Mouse (Mus musculus) heart, adult 2 months (tissue): ENCODE results near the gene Ptch2. TPM values are rescaled to one million over a fixed set of nuclear protein-coding genes. Genes with fewer than 3 reads are reported as not detected.

ENCODE experiments used
- DNase-seq, 2 experiments: peaks; one replicate each; pipeline ENCODE4 v3.0.0; 2021
- H3K27ac ChIP-seq: fragments of 200-600 bp; 2 replicates; pipeline ENCODE4 v1.8.1; 2022
- H3K27me3 ChIP-seq: fragments of 200-500 bp; 2 replicates; pipeline ENCODE4 v1.6.1; 2012; ENCODE audit warnings: mild to moderate bottlenecking, low read length, inconsistent platforms, mixed read lengths; ENCODE audit not compliant: control insufficient read depth, insufficient read depth
- H3K36me3 ChIP-seq: fragments of 200-500 bp; 2 replicates; pipeline ENCODE4 v1.6.1; 2012; ENCODE audit warnings: low read length, inconsistent platforms; ENCODE audit not compliant: control insufficient read depth, insufficient read depth
- H3K4me1 ChIP-seq: fragments of 200-500 bp; 2 replicates; pipeline ENCODE4 v1.6.1; 2011; ENCODE audit warnings: low read length; ENCODE audit not compliant: control insufficient read depth, insufficient read depth
- H3K4me3 ChIP-seq: fragments of 200-600 bp; 2 replicates; pipeline ENCODE4 v1.8.1; 2022
- H3K79me2 ChIP-seq: fragments of 200-500 bp; replicated peaks from 2 replicates; pipeline ENCODE4 v1.6.1; 2012; ENCODE audit warnings: mild to moderate bottlenecking, inconsistent platforms, low read length, moderate library complexity, mixed read lengths; ENCODE audit not compliant: control insufficient read depth, insufficient read depth
- H3K9ac ChIP-seq: fragments of 200-500 bp; 2 replicates; pipeline ENCODE4 v1.6.1; 2012; ENCODE audit warnings: low read depth, mild to moderate bottlenecking, control low read depth, inconsistent platforms, low read length, mixed read lengths
- CTCF ChIP-seq: fragments of 200-600 bp; IDR thresholded peaks from 2 replicates; pipeline ENCODE4 v1.8.1; 2022; ENCODE audit warnings: antibody characterized with exemption, mild to moderate bottlenecking, moderate library complexity
- EP300 ChIP-seq: fragments of 200-500 bp; IDR thresholded peaks from 2 replicates; pipeline ENCODE4 v1.6.1; 2011; ENCODE audit warnings: low read depth, low read length, control low read depth; ENCODE audit not compliant: insufficient read depth
- POLR2A ChIP-seq: fragments of 200-500 bp; IDR thresholded peaks from 2 replicates; pipeline ENCODE4 v1.6.1; 2011; ENCODE audit warnings: mild to moderate bottlenecking, low read depth, low read length, control low read depth; ENCODE audit not compliant: insufficient read depth
- WGBS: fragments of 180-500 bp; shearing (Covaris S2); methylation state at CpG from one replicate; pipeline ENCODE4 v1.1.7; 2018; 5-methylcytosine and 5-hydroxymethylcytosine counted together
- intact Hi-C: fragments of 180-260 bp; cut with DNase I; formaldehyde crosslinking; loops from one replicate; pipeline ENCODE4 v1.15.1; 2025
- polyA plus RNA-seq: library from polyadenylated mRNA; depleted of rRNA; stranded (reverse); fragments of >200 nt; gene quantifications from 2 replicates; pipeline ENCODE4 v1.2.3, GENCODE M21; 2012
- total RNA-seq, 2 experiments: library from RNA; stranded (reverse); gene quantifications; 2 replicates each; pipeline ENCODE4 v1.2.3; 2021

Ptch2 gene
- total and polyA plus RNA-seq, 3 experiments: 0.70 to 2.4 (median 0.86) TPM

DNA sequence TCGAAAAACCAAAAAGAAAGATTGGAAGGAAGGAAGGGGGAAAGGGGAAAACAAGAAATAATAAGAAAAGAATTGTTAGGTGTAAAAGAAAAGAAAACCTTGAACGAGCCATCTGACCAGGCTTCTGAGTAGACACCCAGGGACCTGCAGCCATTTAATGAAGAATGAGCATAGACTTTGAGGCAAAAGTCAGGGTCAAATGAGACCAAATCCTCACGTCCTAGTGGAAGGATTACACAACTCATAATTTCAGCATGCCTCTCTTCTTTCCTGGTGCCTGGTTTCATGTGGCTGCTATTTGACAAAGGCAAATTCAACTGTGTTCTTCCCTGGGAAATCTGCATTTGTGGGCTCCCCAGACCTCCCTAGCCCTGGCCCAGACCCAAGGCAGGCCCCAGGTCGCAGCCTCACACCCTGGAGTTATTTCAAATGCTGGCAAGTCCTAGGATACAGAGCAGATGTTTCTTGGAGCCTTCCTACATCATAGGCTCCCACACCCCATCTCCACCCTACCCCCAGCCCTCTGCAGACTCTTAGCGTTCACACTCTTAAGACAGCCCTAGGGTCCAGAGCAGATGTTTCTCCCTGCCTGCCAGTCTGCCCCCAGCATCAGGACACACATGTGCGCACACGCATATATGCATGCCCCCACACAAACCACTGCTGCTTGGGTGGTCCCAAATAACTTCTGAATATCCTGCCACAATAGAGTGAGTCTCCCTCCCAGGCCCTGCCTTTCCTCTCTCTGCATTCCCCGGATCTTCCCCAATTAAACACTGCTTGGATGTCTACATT, 2.3 kb downstream of the Ptch2 start:
- Histone ChIP-seq H3K27me3 (0 out of 2 replicates have a peak, but pooled peaks cover 2% of the 10 kb centered on the region), H3K4me3 (no peak overlapping the region), H3K27ac (no peak overlapping the region; the same call in 1 of the 2 replicates), H3K4me1 (peaks cover 6% of the 10 kb centered on the region), H3K9ac (no peak overlapping the region), H3K79me2 (no peaks in the 10 kb centered on the region), H3K36me3 (no peaks in the 10 kb centered on the region)
- TF ChIP-seq CTCF (no peak), EP300 (no peak), POLR2A (no peak)
- intact Hi-C loops: loop anchor here (5.0 kb wide), 1 partner anchor 39 kb away; no protein-coding TSS in a partner anchor
- WGBS: 66% methylated on average over 8 of the region's 8 CpGs
- peak in 1 of 2 experiments; percentile 8 for DNase-seq

DNA sequence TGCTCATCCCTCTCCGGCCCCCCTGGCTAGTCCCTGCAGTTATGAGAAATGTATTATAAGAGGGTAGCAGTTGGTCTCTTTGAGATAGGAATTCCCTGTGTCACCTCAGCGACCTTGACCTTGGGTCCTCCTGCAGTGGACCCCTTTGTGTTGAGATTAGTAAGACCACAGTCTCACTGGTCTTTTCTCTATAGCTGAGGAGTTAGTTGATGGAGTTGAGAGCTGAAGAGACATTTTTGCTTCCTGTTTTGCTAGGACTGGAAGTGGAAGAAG, 2.8 kb downstream of the Ptch2 start:
- Histone ChIP-seq H3K36me3 (no peaks in the 10 kb centered on the region), H3K27me3 (0 out of 2 replicates have a peak, but pooled peaks cover 2% of the 10 kb centered on the region), H3K79me2 (no peaks in the 10 kb centered on the region), H3K27ac (no peak overlapping the region), H3K4me3 (no peak overlapping the region), H3K4me1 (peaks cover 6% of the 10 kb centered on the region), H3K9ac (no peak overlapping the region)
- 79% methylated on average over 2 of the region's 2 CpGs for WGBS
- intact Hi-C loops: loop anchor here (5.0 kb wide), 1 partner anchor 39 kb away; no protein-coding TSS in a partner anchor
- no peak for TF ChIP-seq EP300
- TF ChIP-seq CTCF: no peak
- TF ChIP-seq POLR2A: no peak
- DNase-seq: no peak

DNA sequence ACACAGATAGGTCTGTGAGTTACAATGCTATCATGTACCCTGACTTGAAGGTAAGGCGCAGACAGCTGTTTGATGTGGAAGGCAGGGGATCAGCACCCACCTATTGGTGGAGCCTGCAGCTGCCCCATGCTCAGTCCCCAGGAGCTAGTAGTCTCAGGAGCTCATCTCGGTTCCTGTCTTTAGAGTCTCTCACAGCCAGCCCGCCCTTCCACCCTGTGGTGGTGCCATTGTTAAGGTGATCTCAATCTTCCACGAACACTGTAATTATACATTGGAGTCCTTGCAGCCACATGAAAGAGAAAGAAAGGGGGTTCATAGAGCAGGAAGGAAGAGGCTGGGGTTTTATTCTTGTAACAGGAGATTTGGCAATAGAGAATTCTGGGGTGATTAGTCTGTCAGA, 4.2 kb downstream of the Ptch2 start:
- no peak overlapping the region for H3K4me3 ChIP-seq
- H3K27ac ChIP-seq: no peak overlapping the region
- no peaks in the 10 kb centered on the region for H3K36me3 ChIP-seq
- no peak for DNase-seq
- peaks cover 6% of the 10 kb centered on the region for H3K4me1 ChIP-seq
- intact Hi-C loops: loop anchor here (2.0 kb wide), 1 partner anchor 21 kb away; no protein-coding TSS in a partner anchor
- TF ChIP-seq CTCF: no peak
- no peak for TF ChIP-seq EP300
- TF ChIP-seq POLR2A: no peak
- H3K9ac ChIP-seq: no peak overlapping the region
- 75% methylated on average over 4 of the region's 4 CpGs for WGBS
- H3K79me2 ChIP-seq: no peaks in the 10 kb centered on the region
- 0 out of 2 replicates have a peak, but pooled peaks cover 2% of the 10 kb centered on the region for H3K27me3 ChIP-seq

- Histone ChIP-seq H3K27me3 (0 out of 2 replicates have a peak, but pooled peaks cover under 1% of the 10 kb centered on the region), H3K79me2 (no peaks in the 10 kb centered on the region), H3K9ac (no peak overlapping the region), H3K27ac (peak overlapping the region; percentile 6; the same call in 1 of the 2 replicates), H3K4me1 (peaks cover 6% of the 10 kb centered on the region), H3K4me3 (no peak overlapping the region), H3K36me3 (no peaks in the 10 kb centered on the region)
- peak; percentile 41 to 52 for DNase-seq
- TF ChIP-seq CTCF (peak; percentile 66), EP300 (peak; percentile 66; the same call in 1 of the 2 replicates), POLR2A (peak; percentile 59)
- 39% methylated on average over 7 of the region's 7 CpGs for WGBS
- intact Hi-C loops: loop anchor here (2.0 kb wide), 1 partner anchor 20 kb away; no protein-coding TSS in a partner anchor
Measured at GRCm38 (mm10) chr4:117101218-117101617, 5.3 kb downstream of the Ptch2 start.

GRCm38 (mm10) chr4:117104672-117105071, 8.8 kb downstream of the Ptch2 start:
- Histone ChIP-seq H3K27ac (no peak overlapping the region), H3K4me3 (no peak overlapping the region), H3K4me1 (peaks cover 1% of the 10 kb centered on the region; the same call in 1 of the 2 replicates), H3K36me3 (no peaks in the 10 kb centered on the region), H3K27me3 (no peaks in the 10 kb centered on the region), H3K79me2 (no peaks in the 10 kb centered on the region), H3K9ac (no peak overlapping the region)
- no peak for TF ChIP-seq POLR2A
- no peak for TF ChIP-seq EP300
- TF ChIP-seq CTCF: no peak
- 73% methylated on average over 10 of the region's 10 CpGs for WGBS
- intact Hi-C loops: no loop called here
- no peak for DNase-seq

DNA sequence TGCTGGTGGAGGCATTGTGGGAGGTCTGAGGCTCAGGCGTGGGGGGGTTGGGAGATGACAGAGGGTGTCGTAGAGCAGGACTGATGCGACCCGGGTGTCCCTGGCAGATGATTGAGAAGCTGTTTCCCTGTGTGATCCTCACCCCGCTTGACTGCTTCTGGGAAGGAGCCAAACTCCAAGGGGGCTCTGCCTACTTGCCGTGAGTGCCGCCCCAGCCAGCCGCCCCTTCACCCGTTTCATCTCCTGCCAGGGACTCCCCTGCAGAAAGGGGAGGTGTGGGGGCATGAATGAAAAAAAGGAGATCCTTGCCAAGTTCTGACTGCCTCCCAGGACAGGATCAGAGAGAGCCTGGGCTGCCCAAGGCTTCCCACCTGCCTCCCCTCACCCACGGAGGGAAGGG, 9.3 kb downstream of the Ptch2 start:
- Histone ChIP-seq H3K36me3 (no peaks in the 10 kb centered on the region), H3K79me2 (no peaks in the 10 kb centered on the region), H3K27ac (no peak overlapping the region), H3K27me3 (no peaks in the 10 kb centered on the region), H3K4me1 (peaks cover 1% of the 10 kb centered on the region; the same call in 1 of the 2 replicates), H3K4me3 (no peak overlapping the region), H3K9ac (no peak overlapping the region)
- no peak for TF ChIP-seq CTCF
- no peak for TF ChIP-seq EP300
- no peak for TF ChIP-seq POLR2A
- intact Hi-C loops: no loop called here
- DNase-seq: no peak
- WGBS: 68% methylated on average over 10 of the region's 10 CpGs
